Mouse (Mus musculus): Measurements from ENCODE around the gene Shroom4. TPM values are rescaled to one million over a fixed set of nuclear protein-coding genes. Genes with fewer than 3 reads are reported as not detected.

Gene Shroom4
- 6.1 and 6.7 TPM in 2 replicates for polyA plus RNA-seq (2014; fragmentation: Nextera tagmentation; extraction: Ambion mirVana)

DNA sequence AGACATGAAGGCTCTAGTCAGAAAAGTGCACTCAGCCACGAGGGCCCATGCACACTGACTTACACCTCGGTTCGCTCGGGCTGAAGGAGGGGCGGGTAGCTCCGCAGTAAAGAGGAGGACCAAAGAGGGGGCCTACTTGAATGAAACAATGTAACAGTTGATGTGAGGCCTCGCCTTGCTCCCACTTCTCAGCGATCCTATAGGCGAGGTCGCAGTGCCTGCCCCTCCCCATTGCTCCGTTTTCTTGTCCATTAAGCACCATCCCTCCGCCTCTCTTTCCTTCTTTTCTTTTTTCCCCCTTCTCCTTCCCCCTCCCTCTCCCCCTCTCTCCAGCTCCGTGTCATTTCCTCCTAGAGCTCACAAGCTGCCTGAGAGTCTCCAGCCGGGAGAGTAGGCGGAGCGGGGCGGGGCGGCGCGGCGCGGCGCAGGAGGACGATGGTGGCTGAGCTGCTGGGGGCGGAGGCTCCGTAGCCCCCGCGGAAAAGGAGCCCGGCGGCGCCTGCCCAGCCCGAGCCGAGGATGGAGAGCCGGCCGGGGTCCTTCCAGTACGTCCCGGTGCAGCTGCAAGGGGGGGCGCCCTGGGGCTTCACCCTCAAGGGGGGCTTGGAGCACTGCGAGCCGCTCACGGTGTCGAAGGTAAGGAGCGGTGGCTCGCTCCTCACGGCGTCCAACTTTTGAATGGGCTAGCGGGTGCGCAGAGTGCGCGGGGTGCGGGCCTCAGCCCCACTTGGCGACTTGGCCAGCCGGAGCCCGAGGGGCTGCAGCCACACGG lies at the start of gene Shroom4:
TSS of gene Shroom4 (plus strand) at position 229 of the 772 bp plus-strand sequence.
- peak within 1 kb of the TSS; percentile 55; the same call in 1 of the 2 replicates for H3K9ac ChIP-seq (replicated peaks; ENCODE audit: low read depth, low read length)
- 15% methylated on average over 52 of the region's 55 CpGs for WGBS
- peak; percentile 94 for ATAC-seq (ENCODE audit: insufficient number of reproducible peaks, insufficient read depth, low FRiP score, low read depth)
- H3K4me3 ChIP-seq (ENCODE audit: low read depth, low read length), result peak within 1 kb of the TSS; percentile 56
- H3K36me3 ChIP-seq (ENCODE audit: control insufficient read depth, insufficient read depth, low read length), result no peaks in the 10 kb centered on the region
- no peaks in the 10 kb centered on the region for H3K27me3 ChIP-seq (ENCODE audit: control insufficient read depth, insufficient read depth, low read length)
- peak within 1 kb of the TSS; percentile 66 for H3K27ac ChIP-seq (ENCODE audit: low read length)
- peak within 1 kb of the TSS; percentile 47 for H3K4me2 ChIP-seq (replicated peaks; ENCODE audit: low read depth, low read length)
- H3K9me3 ChIP-seq (ENCODE audit: control insufficient read depth, low read depth, low read length), result no peaks in the 10 kb centered on the region
- no peaks in the 10 kb centered on the region for H3K4me1 ChIP-seq (ENCODE audit: control insufficient read depth, insufficient read depth, low read length)

DNA sequence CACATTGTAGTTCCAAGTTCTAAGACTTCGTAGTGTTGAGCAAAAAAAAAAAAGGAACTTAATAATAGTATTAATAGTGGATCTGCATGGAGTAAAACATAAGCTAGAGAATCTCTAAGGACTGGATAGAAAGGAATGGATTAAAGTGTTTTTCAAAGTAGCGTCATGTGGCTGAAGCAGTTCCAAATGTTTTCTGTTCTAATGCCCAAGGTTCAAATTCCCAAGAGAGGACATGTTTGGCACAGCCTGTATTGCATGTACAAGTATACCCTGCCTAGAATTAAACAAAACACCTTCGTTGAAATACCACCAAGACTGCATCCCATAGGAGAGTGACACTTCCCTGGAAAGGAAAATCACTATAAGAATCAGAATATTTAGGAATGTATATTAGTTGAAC lies 42.8 kb upstream of the Shroom4 start:
- no peak overlapping the region for H3K4me3 ChIP-seq (ENCODE audit: low read depth, low read length)
- 81% methylated on average over 3 of the region's 3 CpGs for WGBS
- no peaks in the 10 kb centered on the region for H3K9me3 ChIP-seq (ENCODE audit: control insufficient read depth, low read depth, low read length)
- H3K4me1 ChIP-seq (ENCODE audit: control insufficient read depth, insufficient read depth, low read length), result no peaks in the 10 kb centered on the region
- H3K9ac ChIP-seq (replicated peaks; ENCODE audit: low read depth, low read length), result no peak overlapping the region
- H3K27ac ChIP-seq (ENCODE audit: low read length), result no peak overlapping the region
- no peak overlapping the region for H3K4me2 ChIP-seq (replicated peaks; ENCODE audit: low read depth, low read length)
- no peaks in the 10 kb centered on the region for H3K36me3 ChIP-seq (ENCODE audit: control insufficient read depth, insufficient read depth, low read length)
- H3K27me3 ChIP-seq (ENCODE audit: control insufficient read depth, insufficient read depth, low read length), result no peaks in the 10 kb centered on the region
- no peak for ATAC-seq (ENCODE audit: insufficient number of reproducible peaks, insufficient read depth, low FRiP score, low read depth)

DNA sequence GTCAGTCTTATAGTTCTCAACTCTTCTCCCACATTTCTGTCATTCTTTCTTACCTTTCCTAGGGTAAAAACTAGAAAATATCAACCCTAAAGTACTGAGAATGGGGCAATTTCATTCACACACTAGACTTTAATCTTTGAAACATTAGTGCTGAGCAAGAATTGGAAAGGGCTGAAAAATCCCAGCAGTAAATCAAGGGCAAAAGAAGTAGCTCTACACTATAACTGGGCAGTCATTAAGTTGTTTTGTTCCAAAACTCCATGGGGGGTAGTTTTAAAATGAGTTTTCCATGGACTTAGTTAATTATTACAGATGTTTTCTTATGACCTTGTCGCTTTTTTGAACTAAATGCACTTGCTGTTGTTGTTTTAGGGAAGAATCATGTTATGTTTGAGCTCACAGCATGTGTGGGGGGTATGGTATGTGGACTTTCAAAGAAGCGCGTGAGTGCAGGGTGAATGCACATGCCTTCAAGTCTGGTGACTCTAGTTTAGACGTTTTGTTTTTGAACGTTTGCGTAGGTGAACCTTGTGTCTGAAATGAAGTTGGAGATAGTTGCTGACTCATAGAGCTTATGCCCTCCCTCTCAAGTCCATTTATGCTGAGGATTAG lies 42.0 kb upstream of the Shroom4 start:
- no peaks in the 10 kb centered on the region for H3K9me3 ChIP-seq (ENCODE audit: control insufficient read depth, low read depth, low read length)
- H3K27ac ChIP-seq (ENCODE audit: low read length), result no peak overlapping the region
- no peak overlapping the region for H3K4me3 ChIP-seq (ENCODE audit: low read depth, low read length)
- H3K27me3 ChIP-seq (ENCODE audit: control insufficient read depth, insufficient read depth, low read length), result no peaks in the 10 kb centered on the region
- no peaks in the 10 kb centered on the region for H3K36me3 ChIP-seq (ENCODE audit: control insufficient read depth, insufficient read depth, low read length)
- H3K9ac ChIP-seq (replicated peaks; ENCODE audit: low read depth, low read length), result no peak overlapping the region
- no peaks in the 10 kb centered on the region for H3K4me1 ChIP-seq (ENCODE audit: control insufficient read depth, insufficient read depth, low read length)
- H3K4me2 ChIP-seq (replicated peaks; ENCODE audit: low read depth, low read length), result no peak overlapping the region
- 75% methylated on average over 6 of the region's 6 CpGs for WGBS
- no peak for ATAC-seq (ENCODE audit: insufficient number of reproducible peaks, insufficient read depth, low FRiP score, low read depth)

DNA sequence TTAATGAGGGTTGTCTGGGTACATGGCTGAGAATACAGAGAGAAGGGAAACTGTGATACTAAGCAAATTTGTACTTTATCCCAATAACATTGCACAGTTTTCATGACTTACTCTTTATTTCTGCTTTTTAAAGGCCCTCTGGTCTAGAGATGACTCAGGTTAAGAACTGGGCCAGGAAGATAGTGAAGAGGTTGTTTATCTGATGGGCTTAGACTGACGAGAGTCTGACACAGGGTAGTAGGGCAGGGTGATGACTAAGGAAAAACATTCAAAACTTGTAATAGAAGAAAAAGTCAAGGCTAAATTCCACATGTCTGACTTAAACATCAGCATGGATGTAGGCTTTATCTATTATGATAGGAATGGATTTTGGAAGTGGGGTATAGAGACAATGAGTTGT lies 30.8 kb upstream of the Shroom4 start:
- Histone ChIP-seq H3K4me3 (ENCODE audit: low read depth, low read length) (no peak overlapping the region), H3K4me1 (ENCODE audit: control insufficient read depth, insufficient read depth, low read length) (no peaks in the 10 kb centered on the region), H3K27ac (ENCODE audit: low read length) (no peak overlapping the region), H3K27me3 (ENCODE audit: control insufficient read depth, insufficient read depth, low read length) (no peaks in the 10 kb centered on the region), H3K9me3 (ENCODE audit: control insufficient read depth, low read depth, low read length) (no peaks in the 10 kb centered on the region), H3K36me3 (ENCODE audit: control insufficient read depth, insufficient read depth, low read length) (no peaks in the 10 kb centered on the region), H3K4me2 (replicated peaks; ENCODE audit: low read depth, low read length) (no peak overlapping the region), H3K9ac (replicated peaks; ENCODE audit: low read depth, low read length) (no peak overlapping the region)
- 57% methylated on average over 1 of the region's 1 CpGs for WGBS
- no peak for ATAC-seq (ENCODE audit: insufficient number of reproducible peaks, insufficient read depth, low FRiP score, low read depth)

DNA sequence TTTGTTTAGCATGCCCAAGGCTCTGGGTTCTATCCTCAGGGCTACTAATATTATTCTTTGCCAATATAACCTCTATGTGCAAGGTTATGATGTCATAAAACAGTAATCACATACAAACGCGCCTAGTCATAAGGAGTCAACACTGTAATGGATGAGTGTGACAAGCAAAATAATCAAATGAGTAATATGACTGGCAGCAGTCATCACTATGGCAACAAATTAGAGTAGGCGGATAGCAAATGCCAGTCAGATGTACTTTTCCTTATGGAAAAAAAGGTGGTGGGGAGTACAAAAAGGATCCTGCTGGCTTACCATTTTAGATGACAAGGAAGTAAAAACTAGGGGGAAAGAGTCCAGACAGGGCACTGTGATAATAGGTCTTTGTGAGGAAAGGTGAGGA lies 28.9 kb upstream of the Shroom4 start:
- ATAC-seq (ENCODE audit: insufficient number of reproducible peaks, insufficient read depth, low FRiP score, low read depth), result no peak
- Histone ChIP-seq H3K27ac (ENCODE audit: low read length) (no peak overlapping the region), H3K9ac (replicated peaks; ENCODE audit: low read depth, low read length) (no peak overlapping the region), H3K9me3 (ENCODE audit: control insufficient read depth, low read depth, low read length) (no peaks in the 10 kb centered on the region), H3K4me1 (ENCODE audit: control insufficient read depth, insufficient read depth, low read length) (no peaks in the 10 kb centered on the region), H3K4me2 (replicated peaks; ENCODE audit: low read depth, low read length) (no peak overlapping the region), H3K36me3 (ENCODE audit: control insufficient read depth, insufficient read depth, low read length) (no peaks in the 10 kb centered on the region), H3K27me3 (ENCODE audit: control insufficient read depth, insufficient read depth, low read length) (no peaks in the 10 kb centered on the region), H3K4me3 (ENCODE audit: low read depth, low read length) (no peak overlapping the region)
- WGBS, result 86% methylated on average over 3 of the region's 3 CpGs

DNA sequence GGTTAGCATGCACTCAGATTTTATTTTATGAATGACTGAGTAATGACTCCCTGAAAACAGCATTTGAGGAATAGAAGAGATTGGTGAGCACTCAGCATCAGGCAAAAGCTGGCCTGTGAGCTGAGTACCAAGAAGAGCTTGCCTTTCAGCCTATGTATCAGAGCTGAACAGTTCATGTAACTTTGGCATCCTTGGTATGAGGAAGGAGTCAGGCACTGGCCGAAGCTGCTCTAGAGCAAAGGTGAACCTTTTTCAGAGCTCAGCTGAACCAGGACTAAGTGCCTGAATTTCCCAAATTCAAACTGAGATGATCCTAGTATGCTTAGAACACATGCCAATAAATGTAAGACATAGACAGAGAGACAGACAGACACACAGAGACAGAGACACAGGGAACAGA lies 5.8 kb upstream of the Shroom4 start:
- H3K4me2 ChIP-seq (replicated peaks; ENCODE audit: low read depth, low read length), result no peak overlapping the region
- H3K4me1 ChIP-seq (ENCODE audit: control insufficient read depth, insufficient read depth, low read length), result no peaks in the 10 kb centered on the region
- no peak for ATAC-seq (ENCODE audit: insufficient number of reproducible peaks, insufficient read depth, low FRiP score, low read depth)
- 59% methylated on average over 1 of the region's 1 CpGs for WGBS
- no peak overlapping the region for H3K4me3 ChIP-seq (ENCODE audit: low read depth, low read length)
- H3K36me3 ChIP-seq (ENCODE audit: control insufficient read depth, insufficient read depth, low read length), result no peaks in the 10 kb centered on the region
- H3K27me3 ChIP-seq (ENCODE audit: control insufficient read depth, insufficient read depth, low read length), result no peaks in the 10 kb centered on the region
- H3K9me3 ChIP-seq (ENCODE audit: control insufficient read depth, low read depth, low read length), result no peaks in the 10 kb centered on the region
- H3K9ac ChIP-seq (replicated peaks; ENCODE audit: low read depth, low read length), result no peak overlapping the region
- H3K27ac ChIP-seq (ENCODE audit: low read length), result no peak overlapping the region

DNA sequence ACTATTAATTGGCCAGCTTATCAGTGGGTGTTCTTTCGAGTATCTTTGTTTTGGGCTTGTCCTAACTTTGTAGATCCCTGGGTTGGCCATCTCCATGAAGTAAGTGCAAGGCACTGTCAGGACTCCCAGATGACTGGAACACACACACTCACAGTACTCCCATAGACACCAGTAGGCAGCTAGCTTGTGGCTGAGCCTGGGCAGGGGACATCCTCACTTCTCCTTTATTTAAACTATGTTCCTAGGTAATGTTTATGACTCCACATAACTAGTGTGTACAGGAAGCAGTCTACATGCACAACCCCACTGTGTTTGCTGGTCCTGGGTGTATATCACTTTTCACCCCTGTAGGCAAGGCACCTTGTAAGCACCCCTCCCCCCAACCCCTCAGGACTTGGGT lies 461 bp upstream of the Shroom4 start:
- Histone ChIP-seq H3K27me3 (ENCODE audit: control insufficient read depth, insufficient read depth, low read length) (no peaks in the 10 kb centered on the region), H3K4me3 (ENCODE audit: low read depth, low read length) (peak overlapping the region; percentile 56), H3K36me3 (ENCODE audit: control insufficient read depth, insufficient read depth, low read length) (no peaks in the 10 kb centered on the region), H3K27ac (ENCODE audit: low read length) (peak overlapping the region; percentile 61; the same call in 1 of the 2 replicates), H3K9me3 (ENCODE audit: control insufficient read depth, low read depth, low read length) (no peaks in the 10 kb centered on the region), H3K9ac (replicated peaks; ENCODE audit: low read depth, low read length) (no peak overlapping the region), H3K4me1 (ENCODE audit: control insufficient read depth, insufficient read depth, low read length) (no peaks in the 10 kb centered on the region), H3K4me2 (replicated peaks; ENCODE audit: low read depth, low read length) (peak overlapping the region; percentile 36)
- ATAC-seq (ENCODE audit: insufficient number of reproducible peaks, insufficient read depth, low FRiP score, low read depth), result no peak
- WGBS, result 57% methylated on average over 1 of the region's 1 CpGs

DNA sequence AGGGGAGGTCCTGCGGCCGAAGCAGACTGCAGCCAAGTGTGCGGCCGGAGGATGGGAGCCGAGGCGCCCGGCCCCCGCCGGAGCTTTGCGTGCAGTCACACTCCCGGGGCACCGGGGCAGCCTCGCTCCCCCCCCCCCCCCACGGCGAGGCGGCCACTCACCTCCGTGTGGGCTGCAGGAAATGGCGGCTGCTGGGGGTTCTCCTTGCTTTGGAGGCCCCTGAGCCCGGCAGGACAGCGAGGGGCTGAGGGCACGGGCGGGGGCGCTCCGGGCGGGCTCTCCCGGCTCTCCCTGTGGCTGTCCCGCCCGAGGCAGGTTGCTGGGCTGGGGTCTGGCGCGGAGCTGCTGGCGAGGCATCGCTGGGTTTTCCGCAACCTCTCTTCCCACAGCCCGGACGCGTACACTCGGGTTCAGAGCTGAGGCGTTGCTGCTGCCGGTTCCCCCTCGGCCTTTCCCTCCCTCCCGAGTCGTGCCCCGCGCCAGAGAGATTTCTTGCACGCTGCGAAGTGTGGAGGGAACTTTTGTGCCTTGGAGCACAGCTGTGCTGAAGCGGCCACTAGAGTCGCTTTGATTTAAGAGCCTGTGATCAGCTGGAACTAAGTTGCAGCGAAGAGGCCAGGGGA lies 855 bp downstream of the Shroom4 start:
- Histone ChIP-seq H3K27me3 (ENCODE audit: control insufficient read depth, insufficient read depth, low read length) (no peaks in the 10 kb centered on the region), H3K4me1 (ENCODE audit: control insufficient read depth, insufficient read depth, low read length) (no peaks in the 10 kb centered on the region), H3K27ac (ENCODE audit: low read length) (peak overlapping the region; percentile 66), H3K9ac (replicated peaks; ENCODE audit: low read depth, low read length) (peak overlapping the region; percentile 55; the same call in 1 of the 2 replicates), H3K9me3 (ENCODE audit: control insufficient read depth, low read depth, low read length) (no peaks in the 10 kb centered on the region), H3K4me2 (replicated peaks; ENCODE audit: low read depth, low read length) (peak overlapping the region; percentile 47), H3K36me3 (ENCODE audit: control insufficient read depth, insufficient read depth, low read length) (no peaks in the 10 kb centered on the region), H3K4me3 (ENCODE audit: low read depth, low read length) (peak overlapping the region; percentile 56)
- ATAC-seq (ENCODE audit: insufficient number of reproducible peaks, insufficient read depth, low FRiP score, low read depth), result 0 out of 2 replicates have a peak, but pooled peaks have one; percentile 20
- WGBS, result 17% methylated on average over 36 of the region's 49 CpGs
